Mouse (Mus musculus) kidney, adult 2 months (tissue): ENCODE measurements around the gene Sirt2. TPM values are rescaled to one million over a fixed set of nuclear protein-coding genes. Genes with fewer than 3 reads are reported as not detected.

Experiments used
- DNase-seq: peaks from one replicate; pipeline ENCODE4 v3.0.0; 2021
- H3K27ac ChIP-seq: fragments of 200-500 bp; 2 replicates; pipeline ENCODE4 v1.5.1; 2012; ENCODE audit warnings: low read depth, low read length, control low read depth, inconsistent platforms; ENCODE audit not compliant: insufficient read depth
- H3K27me3 ChIP-seq: fragments of 200-500 bp; replicated peaks from 2 replicates; pipeline ENCODE4 v1.6.1; 2012; ENCODE audit warnings: mild to moderate bottlenecking, moderate library complexity, low read length, inconsistent platforms; ENCODE audit not compliant: control insufficient read depth, insufficient read depth
- H3K36me3 ChIP-seq: fragments of 200-500 bp; 2 replicates; pipeline ENCODE4 v1.6.1; 2012; ENCODE audit warnings: mild to moderate bottlenecking, moderate library complexity, low read length, inconsistent platforms; ENCODE audit not compliant: control insufficient read depth, insufficient read depth
- H3K4me1 ChIP-seq: fragments of 200-500 bp; 2 replicates; pipeline ENCODE4 v1.6.1; 2011; ENCODE audit warnings: low read length; ENCODE audit not compliant: control insufficient read depth, insufficient read depth
- H3K4me3 ChIP-seq: fragments of 200-500 bp; 2 replicates; pipeline ENCODE4 v1.5.1; 2011; ENCODE audit warnings: mild to moderate bottlenecking, low read depth, low read length, control low read depth; ENCODE audit not compliant: insufficient read depth
- CTCF ChIP-seq: fragments of 200-500 bp; conservative IDR thresholded peaks from 2 replicates; pipeline ENCODE4 v1.5.1; 2011; ENCODE audit warnings: low read depth, mild to moderate bottlenecking, control low read depth, low read length, moderate library complexity, mixed read lengths; ENCODE audit not compliant: insufficient read depth, insufficient read length
- POLR2A ChIP-seq: fragments of 200-500 bp; IDR thresholded peaks from one replicate; pipeline ENCODE4 v1.6.1; 2011; ENCODE audit warnings: low read depth, low read length, control low read depth
- WGBS: fragments of 180-500 bp; shearing (Covaris S2); methylation state at CpG from one replicate; pipeline ENCODE4 v1.1.7; 2018; 5-methylcytosine and 5-hydroxymethylcytosine counted together
- polyA plus RNA-seq: library from polyadenylated mRNA; depleted of rRNA; stranded (reverse); fragments of >200 nt; gene quantifications from 2 replicates; pipeline ENCODE4 v1.2.3, GENCODE M21; 2012

Sirt2 gene
- polyA plus RNA-seq, 1 experiment: 103 TPM

GRCm38 (mm10) chr7:28778825-28779224, 12.3 kb downstream of the Sirt2 start:
- no peak overlapping the region for H3K27ac ChIP-seq
- DNase-seq: no peak
- no peaks in the 10 kb centered on the region for H3K4me1 ChIP-seq
- no peaks in the 10 kb centered on the region for H3K36me3 ChIP-seq
- TF ChIP-seq POLR2A: no peak
- no peak for TF ChIP-seq CTCF
- no peak overlapping the region for H3K4me3 ChIP-seq
- WGBS: 82% methylated on average over 9 of the region's 9 CpGs
- no peaks in the 10 kb centered on the region for H3K27me3 ChIP-seq

GRCm38 (mm10) chr7:28780067-28780658, 13.6 kb downstream of the Sirt2 start:
- 40% methylated on average over 6 of the region's 6 CpGs for WGBS
- no peak overlapping the region for H3K27ac ChIP-seq
- peak; percentile 88 for DNase-seq
- H3K4me3 ChIP-seq: no peak overlapping the region
- no peaks in the 10 kb centered on the region for H3K4me1 ChIP-seq
- H3K27me3 ChIP-seq: no peaks in the 10 kb centered on the region
- no peak for TF ChIP-seq POLR2A
- TF ChIP-seq CTCF: peak; percentile 70
- no peaks in the 10 kb centered on the region for H3K36me3 ChIP-seq

DNA sequence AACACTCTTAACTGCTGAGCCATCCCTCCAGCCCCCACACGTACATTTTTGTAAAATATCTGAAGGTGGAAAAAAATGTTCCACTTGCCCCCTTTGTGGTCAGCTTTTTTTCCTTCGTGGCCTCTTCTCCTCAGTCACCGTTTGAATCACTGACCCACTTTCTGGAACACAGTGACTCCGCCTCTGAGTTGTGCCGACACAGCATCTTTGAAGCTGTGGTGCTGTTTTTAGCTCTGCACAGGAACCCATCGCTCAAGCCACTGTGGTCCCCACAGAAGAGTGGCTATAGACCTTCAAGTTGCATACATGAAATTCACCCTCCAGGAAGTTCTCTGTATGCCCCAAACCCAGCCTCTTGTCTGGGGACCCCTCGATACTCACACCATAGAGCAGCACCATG, 14.3 kb downstream of the Sirt2 start:
- TF ChIP-seq POLR2A: no peak
- no peak for TF ChIP-seq CTCF
- Histone ChIP-seq H3K4me3 (no peak overlapping the region), H3K27ac (no peak overlapping the region), H3K4me1 (no peaks in the 10 kb centered on the region), H3K36me3 (no peaks in the 10 kb centered on the region), H3K27me3 (no peaks in the 10 kb centered on the region)
- 50% methylated on average over 7 of the region's 7 CpGs for WGBS
- DNase-seq: peak; percentile 58

DNA sequence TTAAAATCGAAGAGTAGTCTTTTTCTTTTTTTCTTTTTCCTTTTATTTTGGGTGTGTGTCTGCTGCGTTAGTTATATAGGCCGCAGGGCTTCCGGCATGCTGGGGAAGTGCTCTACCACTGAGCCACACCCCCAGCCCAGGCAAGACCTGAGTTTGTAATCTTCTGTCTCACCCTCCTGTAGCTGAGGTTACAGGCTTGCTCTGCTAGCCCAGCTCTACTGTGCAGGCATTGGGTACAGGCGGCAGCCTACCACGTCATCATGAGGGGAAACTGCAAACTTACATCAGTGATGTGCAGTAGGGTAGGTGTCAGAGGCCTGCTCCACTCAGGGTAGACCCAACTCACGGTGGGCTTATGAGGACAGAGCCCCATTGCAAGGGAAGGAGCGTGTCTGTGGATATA, 14.7 kb downstream of the Sirt2 start:
- H3K36me3 ChIP-seq: no peaks in the 10 kb centered on the region; the same call in 1 of the 2 replicates
- no peaks in the 10 kb centered on the region for H3K27me3 ChIP-seq
- H3K27ac ChIP-seq: no peak overlapping the region
- 89% methylated on average over 8 of the region's 8 CpGs for WGBS
- DNase-seq: no peak
- TF ChIP-seq POLR2A (no peak), CTCF (no peak)
- H3K4me1 ChIP-seq: no peaks in the 10 kb centered on the region
- no peak overlapping the region for H3K4me3 ChIP-seq

DNA sequence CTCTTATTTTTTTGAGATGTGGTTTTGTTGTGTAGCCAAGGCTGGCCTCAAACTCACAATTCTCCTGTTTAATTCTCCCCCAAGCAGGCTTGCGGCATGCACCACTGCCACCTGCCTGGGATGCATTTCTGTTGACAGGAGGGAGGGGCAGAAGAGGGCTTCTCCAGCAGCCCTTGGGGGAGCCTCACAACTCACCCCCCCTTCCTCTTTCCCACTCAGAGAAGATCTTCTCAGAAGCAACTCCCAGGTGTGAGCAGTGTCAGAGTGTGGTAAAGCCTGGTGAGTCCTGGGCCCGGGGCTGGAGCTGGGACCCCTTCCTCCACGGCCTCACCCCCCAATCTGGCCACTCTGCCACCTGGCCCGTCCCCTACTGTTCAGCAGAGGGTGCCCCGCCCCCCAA, 18.6 kb downstream of the Sirt2 start:
- no peak overlapping the region for H3K27ac ChIP-seq
- H3K36me3 ChIP-seq: no peaks in the 10 kb centered on the region; the same call in 1 of the 2 replicates
- DNase-seq: no peak
- WGBS: 87% methylated on average over 5 of the region's 5 CpGs
- no peaks in the 10 kb centered on the region for H3K4me1 ChIP-seq
- no peak for TF ChIP-seq CTCF
- no peak for TF ChIP-seq POLR2A
- no peak overlapping the region for H3K4me3 ChIP-seq
- H3K27me3 ChIP-seq: no peaks in the 10 kb centered on the region

DNA sequence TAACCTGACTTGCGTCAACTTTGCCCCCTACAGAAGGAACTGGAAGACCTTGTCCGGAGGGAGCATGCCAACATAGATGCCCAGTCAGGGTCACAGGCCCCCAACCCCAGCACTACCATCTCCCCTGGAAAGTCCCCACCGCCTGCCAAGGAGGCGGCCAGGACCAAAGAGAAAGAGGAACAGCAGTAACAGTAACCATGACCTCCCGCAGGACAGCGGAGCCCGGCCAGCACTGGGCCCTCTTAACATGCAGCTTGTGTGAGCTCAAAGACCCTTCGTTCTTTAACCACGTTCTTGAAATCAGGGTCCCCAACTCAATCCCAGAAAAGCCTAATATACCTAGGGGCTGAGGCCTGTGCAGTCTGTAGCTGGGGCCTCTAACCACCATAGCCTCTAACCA, 21.3 kb downstream of the Sirt2 start:
- TF ChIP-seq CTCF (no peak), POLR2A (no peak)
- 96% methylated on average over 9 of the region's 9 CpGs for WGBS
- no peak overlapping the region for H3K4me3 ChIP-seq
- H3K36me3 ChIP-seq: no peaks in the 10 kb centered on the region; the same call in 1 of the 2 replicates
- no peak for DNase-seq
- no peaks in the 10 kb centered on the region for H3K27me3 ChIP-seq
- H3K4me1 ChIP-seq: no peaks in the 10 kb centered on the region
- no peak overlapping the region for H3K27ac ChIP-seq

DNA sequence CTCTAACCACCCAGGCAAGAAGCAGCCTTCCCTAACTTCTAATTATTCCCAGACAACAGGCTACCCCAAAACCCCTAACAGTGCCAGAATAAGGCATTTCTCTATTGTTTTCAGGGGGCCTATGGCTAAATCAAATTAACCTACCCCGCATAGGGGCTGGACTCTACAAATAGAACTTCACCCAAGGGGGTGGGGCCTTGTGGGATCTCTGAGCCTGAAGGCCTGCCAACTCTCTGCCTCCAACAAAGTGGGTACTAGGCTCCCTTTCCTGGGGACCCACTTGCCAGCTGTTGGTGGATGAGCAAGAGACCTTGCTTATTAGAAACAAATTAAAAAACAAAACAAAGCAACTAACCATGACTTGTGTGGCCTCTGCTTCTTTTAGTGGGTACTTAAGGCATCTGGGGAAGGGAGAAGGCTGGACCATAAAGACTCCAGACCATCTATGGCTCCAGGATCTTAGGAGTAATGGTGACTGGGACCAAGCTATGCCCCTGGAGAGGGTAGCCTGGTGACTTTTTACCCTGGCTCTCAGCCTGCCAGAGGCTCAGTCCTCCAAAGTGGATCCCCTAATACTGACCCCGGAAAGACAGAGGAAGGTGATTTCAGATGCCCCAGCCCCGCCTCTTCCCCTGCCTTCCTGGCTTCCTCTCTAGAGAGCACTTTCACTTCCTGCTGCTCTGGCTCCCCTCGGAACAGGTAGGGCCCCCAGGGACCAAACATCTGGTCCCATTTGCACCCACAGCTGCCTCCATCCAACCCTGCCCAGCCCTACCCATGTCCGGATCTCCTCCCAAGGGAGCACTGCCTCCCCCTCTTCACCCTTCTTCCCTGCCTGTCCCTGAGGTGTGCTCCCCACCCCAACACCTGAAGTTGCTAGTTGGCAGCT, 22.0 kb downstream of the Sirt2 start, which contains the start of gene Rinl:
TSS of gene Rinl (plus strand) at position 663 of the 889 bp plus-strand sequence.
- no peak within 1 kb of the TSS for H3K27ac ChIP-seq
- H3K27me3 ChIP-seq: no peaks in the 10 kb centered on the region
- H3K4me1 ChIP-seq: no peaks in the 10 kb centered on the region
- no peaks in the 10 kb centered on the region; the same call in 1 of the 2 replicates for H3K36me3 ChIP-seq
- WGBS: 65% methylated on average over 5 of the region's 5 CpGs
- TF ChIP-seq POLR2A (no peak), CTCF (no peak)
- no peak for DNase-seq
- H3K4me3 ChIP-seq: no peak within 1 kb of the TSS
